Comparison of ENCODE assay signal across 9 mouse cellular contexts in genomic region chr2:103743988-103744387, GRCm38 (mm10). TPM values are rescaled to one million over a fixed set of nuclear protein-coding genes. Genes with fewer than 3 reads are reported as not detected.
A peak's percentile ranks its signal among the peaks of the same experiment; 100 is the strongest.
DNase-seq lines count a peak whose midpoint lies in the region; ATAC-seq and TF ChIP-seq lines count a peak whose summit lies in the region.
"Had no signal": no experiment of that assay in that cellular context is flagged by ENCODE, and none has a peak within 500 bp of the region (broad histone marks: within the 10 kb centered on the region; RNA-seq: fewer than 3 reads in every experiment).

No protein-coding gene starts in this region.

- no peak overlapping the region for H3K4me2 ChIP-seq in intestine, embryonic 14.5 days (ENCODE audit: low read length)
- no peak overlapping the region for H3K4me2 ChIP-seq in intestine, embryonic 16.5 days (ENCODE audit: low read depth, low read length)
- H3K4me2 ChIP-seq: embryonic facial prominence, embryonic 15.5 days had no signal

- H3K36me3 ChIP-seq in intestine, embryonic 14.5 days (ENCODE audit: control insufficient read depth, insufficient read depth, low read length), result peaks cover 64% of the 10 kb centered on the region
- H3K36me3 ChIP-seq in intestine, embryonic 16.5 days (ENCODE audit: control insufficient read depth, insufficient read depth, low read length), result 0 out of 2 replicates have a peak, but pooled peaks cover 3% of the 10 kb centered on the region
- peaks cover 4 to 20% of the 10 kb centered on the region in 2 experiments; a peak in 3 of 4 replicates for H3K36me3 ChIP-seq in MEL (ENCODE audit: control insufficient read depth in 1 of 2, insufficient read depth in 2 of 2, low read length in 2 of 2)

- peak; percentile 81 to 96 (median 82) for TF ChIP-seq CTCF in MEL (IDR thresholded peaks at IDR 0.05 in 2 of 3, conservative IDR thresholded peaks at IDR 0.05 in 1 of 3; ENCODE audit: control insufficient read depth in 1 of 3, insufficient read depth in 1 of 3, low read depth in 2 of 3, low read length in 3 of 3, poor library complexity in 1 of 3, severe bottlenecking in 1 of 3)
- peak; percentile 90 for TF ChIP-seq CTCF in layer of hippocampus, adult 2 months (conservative IDR thresholded peaks at IDR 0.05)

- TF ChIP-seq POLR2A in MEL (IDR thresholded peaks at IDR 0.05; ENCODE audit: control insufficient read depth in 1 of 2, insufficient read depth in 1 of 2, low read depth in 1 of 2, low read length in 2 of 2, poor library complexity in 1 of 2), result no peak

- peak; percentile 72 for DNase-seq in intestine, embryonic 14.5 days (ENCODE audit: low spot score)
- DNase-seq in MEL (ENCODE audit: low read depth, low spot score), result peak; percentile 75
- peak; percentile 50 to 64 for DNase-seq in cerebellum, adult 18-20 months
- peak; percentile 39 to 64 for DNase-seq in frontal cortex, postnatal 36 days (ENCODE audit: low spot score in 2 of 2)
- DNase-seq in layer of hippocampus, adult 2 months (ENCODE audit: low spot score in 2 of 2), result peak; percentile 18 to 59
- peak; percentile 50 to 75 for DNase-seq in lung, postnatal 4 days
- DNase-seq in spleen, postnatal 14 days (ENCODE audit: low spot score in 2 of 2), result peak; percentile 33 to 50

- H3K9me3 ChIP-seq in intestine, embryonic 14.5 days (ENCODE audit: control insufficient read depth, low read length), result no peaks in the 10 kb centered on the region
- no peaks in the 10 kb centered on the region for H3K9me3 ChIP-seq in intestine, embryonic 16.5 days (ENCODE audit: control insufficient read depth, low read length)
- no peaks in the 10 kb centered on the region for H3K9me3 ChIP-seq in MEL (replicated peaks; ENCODE audit: insufficient read depth, low read length)
- H3K9me3 ChIP-seq: embryonic facial prominence, embryonic 15.5 days had no signal

- no peak overlapping the region for H3K4me3 ChIP-seq in intestine, embryonic 14.5 days (ENCODE audit: low read depth, low read length)
- no peak overlapping the region for H3K4me3 ChIP-seq in intestine, embryonic 16.5 days (ENCODE audit: low read length)
- H3K4me3 ChIP-seq in MEL (ENCODE audit: control insufficient read depth in 1 of 2, insufficient read depth in 1 of 2, low read depth in 2 of 2, low read length in 2 of 2), result no peak overlapping the region
- H3K4me3 ChIP-seq in layer of hippocampus, adult 2 months, result no peak overlapping the region
- H3K4me3 ChIP-seq: embryonic facial prominence, embryonic 15.5 days had no signal

- no peak overlapping the region for H3K9ac ChIP-seq in intestine, embryonic 14.5 days (ENCODE audit: low read length)
- H3K9ac ChIP-seq in intestine, embryonic 16.5 days (ENCODE audit: low read depth, low read length), result no peak overlapping the region
- no peak overlapping the region for H3K9ac ChIP-seq in MEL (ENCODE audit: control insufficient read depth, low read depth, low read length, poor library complexity, severe bottlenecking)
- H3K9ac ChIP-seq: embryonic facial prominence, embryonic 15.5 days had no signal

- TF ChIP-seq RAD21 in MEL (IDR thresholded peaks at IDR 0.05; ENCODE audit: low read depth, low read length), result peak; percentile 52

- H3K79me2 ChIP-seq in MEL (ENCODE audit: control insufficient read depth, insufficient read depth, low read length, poor library complexity), result no peaks in the 10 kb centered on the region

- no peaks in the 10 kb centered on the region for H3K27me3 ChIP-seq in intestine, embryonic 14.5 days (replicated peaks; ENCODE audit: control insufficient read depth, insufficient read depth, low read length)
- H3K27me3 ChIP-seq in intestine, embryonic 16.5 days (replicated peaks; ENCODE audit: control insufficient read depth, insufficient read depth, low read length), result no peaks in the 10 kb centered on the region
- H3K27me3 ChIP-seq in MEL (ENCODE audit: control insufficient read depth in 1 of 2, insufficient read depth in 2 of 2, low read length in 2 of 2), result no peaks in the 10 kb centered on the region
- H3K27me3 ChIP-seq: embryonic facial prominence, embryonic 15.5 days had no signal

- H3K4me1 ChIP-seq in intestine, embryonic 14.5 days (replicated peaks; ENCODE audit: control insufficient read depth, insufficient read depth, low read length), result no peaks in the 10 kb centered on the region
- no peaks in the 10 kb centered on the region for H3K4me1 ChIP-seq in intestine, embryonic 16.5 days (ENCODE audit: control insufficient read depth, insufficient read depth, low read length)
- no peaks in the 10 kb centered on the region; a peak in 2 of 4 replicates for H3K4me1 ChIP-seq in MEL (ENCODE audit: control insufficient read depth in 1 of 2, insufficient read depth in 2 of 2, low read length in 2 of 2)
- H3K4me1 ChIP-seq: embryonic facial prominence, embryonic 15.5 days had no signal

- ATAC-seq in intestine, embryonic 14.5 days (replicated peaks; ENCODE audit: low FRiP score, low TSS enrichment, low read depth), result no peak
- no peak for ATAC-seq in intestine, embryonic 16.5 days

- whole genome bisulfite sequencing in intestine, embryonic 14.5 days, result 78% methylated on average over 7 of the region's 7 CpGs
- WGBS in intestine, embryonic 16.5 days, result 78% methylated on average over 7 of the region's 7 CpGs

- no peak overlapping the region for H3K27ac ChIP-seq in intestine, embryonic 14.5 days (ENCODE audit: low read depth)
- no peak overlapping the region for H3K27ac ChIP-seq in intestine, embryonic 16.5 days (ENCODE audit: low read length)
- no peak overlapping the region for H3K27ac ChIP-seq in MEL (ENCODE audit: control insufficient read depth, low read depth, low read length)
- no peak overlapping the region for H3K27ac ChIP-seq in layer of hippocampus, adult 2 months
- H3K27ac ChIP-seq: embryonic facial prominence, embryonic 15.5 days had no signal

- TF ChIP-seq EP300 in MEL (IDR thresholded peaks at IDR 0.05; ENCODE audit: low read depth in 1 of 2, low read length in 2 of 2), result no peak

TF ChIP-seq in MEL, 35 proteins besides CTCF, POLR2A, EP300 and RAD21:
- TF ChIP-seq MAX (IDR thresholded peaks at IDR 0.05; ENCODE audit: low read length), result no peak
- TF ChIP-seq MAZ (IDR thresholded peaks at IDR 0.05; ENCODE audit: low read depth, low read length), result no peak
- peak; percentile 70 for TF ChIP-seq SMC3 (IDR thresholded peaks at IDR 0.05; ENCODE audit: low read depth, low read length)
- TF ChIP-seq BHLHE40 (IDR thresholded peaks at IDR 0.05; ENCODE audit: borderline replicate concordance, low read depth, low read length), result 0 out of 2 replicates have a peak, but pooled peaks have one; percentile 10
- no peak for TF ChIP-seq TBP (IDR thresholded peaks at IDR 0.05; ENCODE audit: low read depth, low read length)
- TF ChIP-seq NELFE (IDR thresholded peaks at IDR 0.05; ENCODE audit: low read depth, low read length), result no peak
- TF ChIP-seq POLR2AphosphoS2 (IDR thresholded peaks at IDR 0.05; ENCODE audit: low read length), result no peak
- no peak for TF ChIP-seq HCFC1 (IDR thresholded peaks at IDR 0.05; ENCODE audit: low read depth, low read length)
- TF ChIP-seq NRF1 (IDR thresholded peaks at IDR 0.05; ENCODE audit: insufficient read depth, low read depth, low read length, poor library complexity, severe bottlenecking), result no peak

RNA-seq across cellular contexts. Expression of gene Nat10, which starts 17.1 kb away (rescaled TPM):
- 39.0 and 39.3 TPM in 2 replicates for polyA plus RNA-seq in intestine, embryonic 14.5 days (2014; fragmentation: Nextera tagmentation; extraction: Ambion mirVana)
- polyA plus RNA-seq in intestine, embryonic 16.5 days (2015; fragmentation: Nextera tagmentation; extraction: Ambion mirVana), result 27.6 and 28.9 TPM in 2 replicates
- total RNA-seq in MEL (2012; rRNA removed), result 53.9 and 74.7 TPM in 2 replicates
- 100 to 1,000 TPM in 1 of 2 experiments, not detected in 1; 107 TPM for polyA plus RNA-seq in MEL (2012; ENCODE audit: insufficient read depth in 1 of 2, insufficient read length in 2 of 2, low read depth in 1 of 2, low replicate concordance in 2 of 2, missing spikeins in 1 of 2)
- total RNA-seq in layer of hippocampus, adult 2 months (2021), result 10 to 100 TPM; 36.7 to 38.5 TPM

RNA-seq across cellular contexts. Expression of gene Caprin1, which starts 53.5 kb away (rescaled TPM):
- polyA plus RNA-seq in intestine, embryonic 14.5 days (2014; fragmentation: Nextera tagmentation; extraction: Ambion mirVana), result 344 and 378 TPM in 2 replicates
- 220 and 232 TPM in 2 replicates for polyA plus RNA-seq in intestine, embryonic 16.5 days (2015; fragmentation: Nextera tagmentation; extraction: Ambion mirVana)
- total RNA-seq in MEL (2012; rRNA removed), result 209 and 234 TPM in 2 replicates
- polyA plus RNA-seq in MEL (2012; ENCODE audit: insufficient read depth in 1 of 2, insufficient read length in 2 of 2, low read depth in 1 of 2, low replicate concordance in 2 of 2, missing spikeins in 1 of 2), result 100 to 1,000 TPM; 239 to 426 TPM
- total RNA-seq in layer of hippocampus, adult 2 months (2021), result 100 to 1,000 TPM; 317 to 343 TPM
